Mouse (Mus musculus): Measurements from ENCODE around the gene Tssk1. TPM values are rescaled to one million over a fixed set of nuclear protein-coding genes. Genes with fewer than 3 reads are reported as not detected.

Tssk1 gene
- total and polyA plus RNA-seq, 3 experiments: 0.16 TPM; not detected in 2

GRCm38 (mm10) chr16:17927351-17928082, 33.5 kb downstream of the Tssk1 start:
- H3K27ac ChIP-seq (ENCODE audit: insufficient read depth, low read depth): peak overlapping the region; percentile 43; the same call in 1 of the 2 replicates
- peak overlapping the region; percentile 73 to 83 (median 83) for H3K4me3 ChIP-seq (replicated peaks in 1 of 3; ENCODE audit: low read depth in 2 of 3, low read length in 2 of 3, poor library complexity in 1 of 3)
- peak overlapping the region; percentile 53 for H3K4me2 ChIP-seq (ENCODE audit: insufficient read depth, low read depth, poor library complexity, severe bottlenecking)
- dilution Hi-C loops (cut with MboI; ENCODE audit: extremely low pct_ligation_motif_present, extremely low pct_unique_long_range_greater_than_20kb, low sequenced_read_pairs) (no loop called here), in situ Hi-C loops (cut with MboI; ENCODE audit: low pct_ligation_motif_present, low pct_unique_long_range_greater_than_20kb, low sequenced_read_pairs) (no loop called here)
- H3K4me1 ChIP-seq (ENCODE audit: control insufficient read depth in 1 of 2, insufficient read depth in 2 of 2): peaks cover 9 to 43% of the 10 kb centered on the region in 2 experiments
- H3K27me3 ChIP-seq (replicated peaks): no peaks in the 10 kb centered on the region
- peak; percentile 49; the same call in 1 of the 2 replicates for TF ChIP-seq KAT2A (IDR thresholded peaks at IDR 0.05; ENCODE audit: insufficient replicate concordance, low read length)
- peak; percentile 93 for TF ChIP-seq ELF1 (IDR thresholded peaks at IDR 0.05; ENCODE audit: low read depth, low read length)
- TF ChIP-seq E2F4 (IDR thresholded peaks at IDR 0.05; ENCODE audit: insufficient replicate concordance, low read depth, low read length): no peak
- TF ChIP-seq HCFC1 (IDR thresholded peaks at IDR 0.05; ENCODE audit: low read depth, low read length): peak; percentile 38; the same call in 1 of the 2 replicates
- TF ChIP-seq JUND (conservative IDR thresholded peaks at IDR 0.05; ENCODE audit: low read depth, low read length): no peak
- H3K9ac ChIP-seq (ENCODE audit: insufficient read depth, low read depth): peak overlapping the region; percentile 83
- H3K79me2 ChIP-seq (replicated peaks; ENCODE audit: control insufficient read depth, extremely low read depth, insufficient read depth, poor library complexity, severe bottlenecking): peaks cover 2% of the 10 kb centered on the region; the same call in 1 of the 2 replicates
- no peaks in the 10 kb centered on the region for H3K9me3 ChIP-seq (replicated peaks; ENCODE audit: low read length)
- DNase-seq (ENCODE audit: extremely low read depth): no peak
- H3K36me3 ChIP-seq (replicated peaks in 1 of 2; ENCODE audit: control insufficient read depth in 1 of 2, insufficient read depth in 1 of 2, low read length in 1 of 2): peaks cover 19 to 39% of the 10 kb centered on the region in 2 experiments

DNA sequence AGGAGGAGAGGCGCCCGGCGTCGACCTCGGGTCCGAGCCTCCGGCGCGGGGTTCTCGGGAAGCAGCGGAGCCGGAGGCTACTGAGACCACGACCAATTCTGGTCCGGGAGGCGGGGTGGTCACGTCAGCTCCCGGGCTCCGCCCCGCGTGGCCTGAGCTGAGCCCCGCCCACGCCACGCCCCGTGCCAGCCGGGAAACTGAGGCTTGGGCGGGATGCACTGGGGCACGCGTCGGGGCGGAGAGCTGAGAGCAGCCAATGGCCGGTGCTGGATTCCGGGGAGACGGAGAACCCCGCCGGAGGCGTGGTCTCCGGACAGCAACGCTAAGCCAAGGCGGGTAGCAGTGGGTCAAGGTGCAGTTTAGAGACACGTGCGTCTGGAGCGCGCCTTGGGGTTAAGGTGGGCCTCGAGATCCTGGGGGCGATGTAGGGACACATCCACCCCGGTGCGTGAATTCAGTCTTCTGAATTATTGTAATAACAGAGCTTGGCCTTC, 34.1 kb downstream of the Tssk1 start, which contains the start of gene Slc25a1:
Gene Slc25a1 (minus strand): TSS at position 133 of the 494 bp plus-strand sequence.
- Histone ChIP-seq H3K27me3 (replicated peaks) (no peaks in the 10 kb centered on the region), H3K27ac (ENCODE audit: insufficient read depth, low read depth) (peak within 1 kb of the TSS; percentile 43), H3K36me3 (replicated peaks in 1 of 2; ENCODE audit: control insufficient read depth in 1 of 2, insufficient read depth in 1 of 2, low read length in 1 of 2) (peaks cover 19 to 39% of the 10 kb centered on the region in 2 experiments), H3K9ac (ENCODE audit: insufficient read depth, low read depth) (peak within 1 kb of the TSS; percentile 83), H3K9me3 (replicated peaks; ENCODE audit: low read length) (no peaks in the 10 kb centered on the region), H3K4me2 (ENCODE audit: insufficient read depth, low read depth, poor library complexity, severe bottlenecking) (peak within 1 kb of the TSS; percentile 53), H3K4me3 (replicated peaks in 1 of 3; ENCODE audit: low read depth in 2 of 3, low read length in 2 of 3, poor library complexity in 1 of 3) (peak within 1 kb of the TSS; percentile 73 to 83 (median 83)), H3K79me2 (replicated peaks; ENCODE audit: control insufficient read depth, extremely low read depth, insufficient read depth, poor library complexity, severe bottlenecking) (no peaks in the 10 kb centered on the region), H3K4me1 (ENCODE audit: control insufficient read depth in 1 of 2, insufficient read depth in 2 of 2) (peaks cover 7 to 37% of the 10 kb centered on the region in 2 experiments)
- peak; percentile 95 for TF ChIP-seq MXI1 (IDR thresholded peaks at IDR 0.05; ENCODE audit: low read depth, low read length)
- TF ChIP-seq E2F4 (IDR thresholded peaks at IDR 0.05; ENCODE audit: insufficient replicate concordance, low read depth, low read length): no peak
- TF ChIP-seq BHLHE40 (IDR thresholded peaks at IDR 0.05; ENCODE audit: low read depth, low read length): peak; percentile 85
- peak; percentile 84 for TF ChIP-seq POLR2A (IDR thresholded peaks at IDR 0.05; ENCODE audit: low read depth, low read length)
- peak; percentile 65; the same call in 1 of the 2 replicates for TF ChIP-seq SIN3A (IDR thresholded peaks at IDR 0.05; ENCODE audit: low read length)
- TF ChIP-seq USF1 (IDR thresholded peaks at IDR 0.05; ENCODE audit: low read depth, low read length): peak; percentile 22; the same call in 1 of the 2 replicates
- TF ChIP-seq NELFE (IDR thresholded peaks at IDR 0.05; ENCODE audit: low read depth, low read length): peak; percentile 83
- peak; percentile 4; the same call in 1 of the 2 replicates for TF ChIP-seq HCFC1 (IDR thresholded peaks at IDR 0.05; ENCODE audit: low read depth, low read length)
- TF ChIP-seq ZMIZ1 (IDR thresholded peaks at IDR 0.05; ENCODE audit: low read depth, low read length): peak; percentile 88; the same call in 1 of the 2 replicates
- no peak for TF ChIP-seq MAZ (IDR thresholded peaks at IDR 0.05; ENCODE audit: low read depth, low read length)
- TF ChIP-seq TCF12 (IDR thresholded peaks at IDR 0.05; ENCODE audit: low read depth, low read length): peak; percentile 74
- TF ChIP-seq RCOR1 (conservative IDR thresholded peaks at IDR 0.05; ENCODE audit: low read depth, low read length): no peak
- peak; percentile 54; the same call in 1 of the 2 replicates for TF ChIP-seq NRF1 (IDR thresholded peaks at IDR 0.05; ENCODE audit: low read depth, low read length)
- TF ChIP-seq CHD1 (IDR thresholded peaks at IDR 0.05; ENCODE audit: low read depth, low read length): no peak
- TF ChIP-seq EP300 (IDR thresholded peaks at IDR 0.05; ENCODE audit: low read length): 0 out of 2 replicates have a peak, but pooled peaks have one; percentile 4
- TF ChIP-seq JUND (conservative IDR thresholded peaks at IDR 0.05; ENCODE audit: low read depth, low read length): no peak
- TF ChIP-seq TBP (conservative IDR thresholded peaks at IDR 0.05; ENCODE audit: low read depth, low read length): 0 out of 2 replicates have a peak, but pooled peaks have one; percentile 47
- peak; percentile 92; the same call in 1 of the 2 replicates for TF ChIP-seq MYC (IDR thresholded peaks at IDR 0.05; ENCODE audit: low read depth, low read length)
- TF ChIP-seq MAX (IDR thresholded peaks at IDR 0.05; ENCODE audit: low read length): peak; percentile 94
- peak; percentile 62 for TF ChIP-seq POLR2AphosphoS2 (IDR thresholded peaks at IDR 0.05; ENCODE audit: low read depth, low read length)
- TF ChIP-seq ZKSCAN1 (IDR thresholded peaks at IDR 0.05; ENCODE audit: borderline replicate concordance, low read depth, low read length): no peak
- TF ChIP-seq CHD2 (IDR thresholded peaks at IDR 0.05; ENCODE audit: low read length): 0 out of 2 replicates have a peak, but pooled peaks have one; percentile 19
- no peak for TF ChIP-seq RAD21 (IDR thresholded peaks at IDR 0.05; ENCODE audit: low read depth, low read length)
- TF ChIP-seq MEF2A (IDR thresholded peaks at IDR 0.05; ENCODE audit: borderline replicate concordance, low read depth, low read length): peak; percentile 50; the same call in 1 of the 2 replicates
- dilution Hi-C loops (cut with MboI; ENCODE audit: extremely low pct_ligation_motif_present, extremely low pct_unique_long_range_greater_than_20kb, low sequenced_read_pairs) (no loop called here), in situ Hi-C loops (cut with MboI; ENCODE audit: low pct_ligation_motif_present, low pct_unique_long_range_greater_than_20kb, low sequenced_read_pairs) (no loop called here)
- DNase-seq (ENCODE audit: extremely low read depth): peak; percentile 86

Data from CH12.LX (cell line).